Mouse (Mus musculus): ENCODE data around the gene Cdkl2. TPM values are rescaled to one million over a fixed set of nuclear protein-coding genes. Genes with fewer than 3 reads are reported as not detected.

Cdkl2 gene
- polyA plus RNA-seq, 1 experiment from 2014 or later = 2.7 TPM

GRCm38 (mm10) chr5:91962259-91962638 is 81.4 kb downstream of the Cdkl2 start:
- H3K4me1 ChIP-seq = peaks cover 19% of the 10 kb centered on the region
- ATAC-seq (ENCODE audit: borderline replicate concordance, extremely low read depth, low FRiP score, low TSS enrichment) = no peak; the same call in 1 of the 2 replicates
- WGBS = 0% methylated on average over 14 of the region's 14 CpGs

DNA sequence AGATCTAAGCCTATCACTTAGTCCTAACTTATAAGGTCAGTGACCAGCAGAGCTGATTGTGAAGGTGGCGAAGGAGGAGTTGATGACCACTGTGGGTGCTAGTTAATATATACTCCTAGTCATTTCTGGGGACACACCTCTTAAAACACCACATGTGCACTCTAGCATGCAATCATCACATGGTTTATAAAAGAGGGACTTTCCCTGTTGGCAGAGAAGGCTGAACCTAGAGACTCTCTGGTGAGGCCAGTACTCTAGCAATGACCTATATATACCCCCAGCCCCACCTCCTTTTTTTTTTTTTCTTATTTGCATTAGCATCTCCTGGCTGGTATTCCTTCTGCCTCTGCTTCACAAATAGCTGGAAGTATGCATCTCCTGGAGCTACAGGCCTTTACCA is 82.3 kb downstream of the Cdkl2 start:
- H3K36me3 ChIP-seq = peaks cover 10% of the 10 kb centered on the region
- 73% methylated on average over 1 of the region's 1 CpGs for WGBS
- peak overlapping the region; percentile 72; the same call in 1 of the 2 replicates for H3K9ac ChIP-seq
- no peaks in the 10 kb centered on the region for H3K27me3 ChIP-seq
- H3K4me1 ChIP-seq = peaks cover 19% of the 10 kb centered on the region
- peak overlapping the region; percentile 100 for H3K27ac ChIP-seq
- H3K4me3 ChIP-seq = peak overlapping the region; percentile 80
- peak overlapping the region; percentile 52 for H3K4me2 ChIP-seq
- H3K9me3 ChIP-seq = no peaks in the 10 kb centered on the region
- ATAC-seq (ENCODE audit: borderline replicate concordance, extremely low read depth, low FRiP score, low TSS enrichment) = no peak

More at GRCm38 (mm10) chr5:91962259-91962638, 81.4 kb downstream of the Cdkl2 start:
- no peaks in the 10 kb centered on the region for H3K27me3 ChIP-seq
- peak overlapping the region; percentile 100 for H3K27ac ChIP-seq
- no peaks in the 10 kb centered on the region for H3K9me3 ChIP-seq
- peaks cover 3% of the 10 kb centered on the region for H3K36me3 ChIP-seq
- peak overlapping the region; percentile 72 for H3K9ac ChIP-seq
- peak overlapping the region; percentile 80 for H3K4me3 ChIP-seq
- H3K4me2 ChIP-seq = peak overlapping the region; percentile 52

DNA sequence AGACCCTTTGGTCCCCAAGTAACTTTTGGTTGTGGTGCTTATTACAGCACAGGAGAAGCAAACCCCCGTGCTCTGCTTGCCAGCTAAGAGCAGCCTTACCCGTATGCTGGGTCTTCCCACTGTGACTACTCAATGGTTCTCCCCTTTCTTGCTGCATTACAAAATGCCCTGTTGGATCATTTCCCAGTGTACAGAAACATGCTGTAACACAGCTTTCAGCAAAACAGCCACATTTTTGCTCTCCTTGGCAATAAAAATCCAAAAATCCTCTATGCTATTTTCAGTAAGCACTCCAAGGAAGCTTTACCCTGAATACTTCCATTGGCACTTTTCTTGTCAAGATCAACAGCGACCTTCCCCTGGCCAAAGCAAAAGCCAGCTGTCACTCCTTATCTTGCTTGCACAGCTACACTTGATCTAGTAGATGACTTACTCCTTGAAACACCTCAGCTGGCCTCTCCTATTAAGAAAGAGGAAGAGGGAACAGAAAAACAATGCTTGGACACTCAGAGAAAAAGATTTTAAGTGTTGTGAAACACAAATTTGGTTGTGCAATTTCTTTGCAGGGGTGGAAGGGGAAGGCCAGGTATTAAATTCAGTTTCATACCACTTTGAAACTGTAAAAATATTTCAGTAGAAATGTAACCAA is 83.0 kb downstream of the Cdkl2 start:
- no peak for ATAC-seq (ENCODE audit: borderline replicate concordance, extremely low read depth, low FRiP score, low TSS enrichment)
- Histone ChIP-seq H3K4me3 (peak overlapping the region; percentile 80), H3K27ac (peak overlapping the region; percentile 58), H3K9me3 (no peaks in the 10 kb centered on the region), H3K9ac (peak overlapping the region; percentile 27; the same call in 1 of the 2 replicates), H3K4me2 (peak overlapping the region; percentile 52), H3K4me1 (peaks cover 19% of the 10 kb centered on the region), H3K27me3 (no peaks in the 10 kb centered on the region), H3K36me3 (peaks cover 10% of the 10 kb centered on the region)
- 23% methylated on average over 3 of the region's 3 CpGs for WGBS

DNA sequence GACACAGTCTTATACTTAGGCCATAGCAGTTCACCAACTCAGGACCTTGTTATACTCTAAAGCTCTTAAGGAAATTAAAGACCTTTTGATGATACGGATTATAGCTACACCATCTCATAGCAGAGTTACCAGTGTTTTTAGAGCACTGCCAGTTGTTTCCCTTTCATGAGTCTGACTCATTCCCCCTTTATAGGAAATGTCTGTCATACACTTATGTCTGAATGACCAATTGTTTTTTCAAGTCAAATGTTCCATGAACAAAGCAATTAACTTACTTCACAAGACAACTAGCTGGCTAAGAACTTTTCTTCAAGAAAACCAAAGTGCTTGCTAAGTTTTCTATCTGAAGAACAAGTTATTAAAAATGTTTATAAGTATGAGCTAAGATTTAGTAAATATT is 83.7 kb downstream of the Cdkl2 start:
- Histone ChIP-seq H3K4me2 (peak overlapping the region; percentile 52; the same call in 1 of the 2 replicates), H3K9me3 (no peaks in the 10 kb centered on the region), H3K36me3 (peaks cover 12% of the 10 kb centered on the region), H3K27ac (no peak overlapping the region), H3K4me3 (no peak overlapping the region), H3K4me1 (peaks cover 19% of the 10 kb centered on the region), H3K27me3 (no peaks in the 10 kb centered on the region), H3K9ac (no peak overlapping the region)
- 66% methylated on average over 1 of the region's 1 CpGs for WGBS
- no peak for ATAC-seq (ENCODE audit: borderline replicate concordance, extremely low read depth, low FRiP score, low TSS enrichment)

GRCm38 (mm10) chr5:91959096-91959495 is 84.6 kb downstream of the Cdkl2 start:
- Histone ChIP-seq H3K4me3 (no peak overlapping the region), H3K27me3 (no peaks in the 10 kb centered on the region), H3K9me3 (no peaks in the 10 kb centered on the region), H3K4me2 (no peak overlapping the region), H3K9ac (no peak overlapping the region), H3K36me3 (peaks cover 17% of the 10 kb centered on the region), H3K4me1 (peaks cover 19% of the 10 kb centered on the region), H3K27ac (no peak overlapping the region)
- ATAC-seq (ENCODE audit: borderline replicate concordance, extremely low read depth, low FRiP score, low TSS enrichment) = no peak
- WGBS = 77% methylated on average over 1 of the region's 1 CpGs

GRCm38 (mm10) chr5:91956991-91957760 is 86.5 kb downstream of the Cdkl2 start:
- Histone ChIP-seq H3K36me3 (peaks cover 30% of the 10 kb centered on the region), H3K9ac (no peak overlapping the region), H3K4me1 (peaks cover 19% of the 10 kb centered on the region), H3K4me2 (no peak overlapping the region), H3K27me3 (no peaks in the 10 kb centered on the region), H3K4me3 (no peak overlapping the region), H3K27ac (no peak overlapping the region), H3K9me3 (no peaks in the 10 kb centered on the region)
- 84% methylated on average over 3 of the region's 3 CpGs for WGBS
- no peak for ATAC-seq (ENCODE audit: borderline replicate concordance, extremely low read depth, low FRiP score, low TSS enrichment)

Other genes with a start within 250 kb of the Cdkl2 start
- gene Rchy1, start 80.8 kb downstream of the Cdkl2 start, polyA plus RNA-seq (2015; fragmentation: Nextera tagmentation; extraction: Ambion mirVana) = 66.8 and 72.6 TPM in 2 replicates
- not detected in 2 replicates for gene Odaph, start 56.4 kb downstream of the Cdkl2 start, polyA plus RNA-seq (2015; fragmentation: Nextera tagmentation; extraction: Ambion mirVana)
- gene G3bp2, start 39.8 kb upstream of the Cdkl2 start, polyA plus RNA-seq (2015; fragmentation: Nextera tagmentation; extraction: Ambion mirVana) = 152 and 157 TPM in 2 replicates
- 35.9 and 38.0 TPM in 2 replicates for gene Uso1, start 94.1 kb upstream of the Cdkl2 start, polyA plus RNA-seq (2015; fragmentation: Nextera tagmentation; extraction: Ambion mirVana)
- gene U90926, start 171.5 kb upstream of the Cdkl2 start, polyA plus RNA-seq (2015; fragmentation: Nextera tagmentation; extraction: Ambion mirVana) = not detected in 2 replicates
- gene Ppef2, start 212.4 kb upstream of the Cdkl2 start, polyA plus RNA-seq (2015; fragmentation: Nextera tagmentation; extraction: Ambion mirVana) = 0.16 and 0.25 TPM in 2 replicates
- 10.9 and 12.5 TPM in 2 replicates for gene Naaa, start 234.3 kb upstream of the Cdkl2 start, polyA plus RNA-seq (2015; fragmentation: Nextera tagmentation; extraction: Ambion mirVana)

Data from lung, embryonic 15.5 days (tissue).